Mouse (Mus musculus): ENCODE measurements at regions not wholly inside any gene's neighbourhood (a gene's known extent, or its start where the extent isn't known, plus 50 kb on each side); places are given as distances from the start of the nearest gene placed in this dataset.

DNA sequence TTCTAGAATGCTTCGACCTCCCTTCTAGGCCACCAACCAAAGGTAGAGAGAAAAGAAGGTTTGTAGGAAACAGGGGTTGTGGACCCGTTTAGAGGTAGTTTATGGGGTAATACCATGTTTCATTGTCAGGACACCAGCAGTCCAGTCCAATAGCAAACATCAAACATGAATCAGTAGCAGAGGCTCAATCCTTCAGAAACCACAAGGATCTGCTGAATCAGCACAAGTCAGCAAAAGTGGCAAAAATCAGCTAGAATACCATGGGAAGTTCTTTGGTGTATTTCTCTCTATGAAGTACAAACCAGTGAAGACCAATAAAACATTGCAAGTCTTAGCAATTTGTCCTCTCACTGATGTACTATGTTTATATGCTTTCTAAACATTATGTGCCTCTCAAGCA lies 465.9 kb downstream of the Sis start:
- in situ Hi-C loops (cut with MboI; ENCODE audit: low sequenced_read_pairs in 2 of 2, unreplicated experiment in 2 of 2): no loop called here
- TF ChIP-seq MAFK (IDR thresholded peaks at IDR 0.05; ENCODE audit: insufficient read depth, low read depth, low read length): peak; percentile 71
- TF ChIP-seq ZC3H11A (IDR thresholded peaks at IDR 0.05; ENCODE audit: borderline replicate concordance, low read depth, low read length): no peak

DNA sequence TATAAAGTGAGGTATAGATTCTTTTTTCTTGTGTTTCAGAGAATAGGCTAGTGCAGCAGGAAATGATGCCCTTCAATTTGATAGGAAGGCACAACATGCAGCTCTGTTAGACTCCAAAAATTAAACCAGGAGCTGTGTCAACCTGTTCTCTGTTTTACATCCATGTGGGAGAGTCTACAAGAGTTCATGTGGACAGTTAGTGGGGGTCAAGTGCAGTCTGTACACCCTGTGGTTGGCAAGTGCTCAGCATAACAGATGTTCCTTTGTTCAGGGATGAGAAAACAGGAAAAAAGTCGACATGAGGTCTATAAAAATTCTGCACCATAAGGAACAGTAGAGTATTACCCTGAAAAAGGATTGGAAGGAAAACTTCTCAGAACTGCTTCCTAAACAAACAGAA lies 512.3 kb downstream of the Sis start:
- no peak for TF ChIP-seq MAFK (IDR thresholded peaks at IDR 0.05; ENCODE audit: insufficient read depth, low read depth, low read length)
- no peak for TF ChIP-seq CHD2 (IDR thresholded peaks at IDR 0.05; ENCODE audit: low read depth, low read length)
- no peak for TF ChIP-seq HCFC1 (IDR thresholded peaks at IDR 0.05; ENCODE audit: borderline replicate concordance, insufficient read depth, low read length)
- TF ChIP-seq ZNF384 (IDR thresholded peaks at IDR 0.05; ENCODE audit: low read depth, low read length): no peak
- no peak for TF ChIP-seq ZC3H11A (IDR thresholded peaks at IDR 0.05; ENCODE audit: borderline replicate concordance, low read depth, low read length)
- Histone ChIP-seq H3K4me3 (ENCODE audit: insufficient read depth in 1 of 2, low read depth in 1 of 2, low read length in 2 of 2, poor library complexity in 1 of 2, severe bottlenecking in 1 of 2) (no peak overlapping the region), H3K4me1 (ENCODE audit: control insufficient read depth in 2 of 2, insufficient read depth in 2 of 2, low read length in 2 of 2, poor library complexity in 1 of 2) (no peaks in the 10 kb centered on the region), H3K9me3 (ENCODE audit: control insufficient read depth, insufficient read depth, low read depth, low read length) (no peaks in the 10 kb centered on the region), H3K27ac (ENCODE audit: insufficient read depth, low read depth, low read length, poor library complexity, severe bottlenecking) (no peak overlapping the region), H3K36me3 (ENCODE audit: control insufficient read depth, insufficient read depth, low read length, poor library complexity, severe bottlenecking) (no peaks in the 10 kb centered on the region), H3K9ac (ENCODE audit: insufficient read depth, low read depth, low read length, poor library complexity, severe bottlenecking) (no peak overlapping the region)
- in situ Hi-C loops (cut with MboI; ENCODE audit: low sequenced_read_pairs in 2 of 2, unreplicated experiment in 2 of 2): no loop called here
- DNase-seq (ENCODE audit: low read depth, low spot score): no peak

More for the DNA sequence above, 465.9 kb downstream of the Sis start:
- Histone ChIP-seq H3K4me3 (ENCODE audit: insufficient read depth in 1 of 2, low read depth in 1 of 2, low read length in 2 of 2, poor library complexity in 1 of 2, severe bottlenecking in 1 of 2) (no peak overlapping the region), H3K9me3 (ENCODE audit: control insufficient read depth, insufficient read depth, low read depth, low read length) (no peaks in the 10 kb centered on the region), H3K4me1 (ENCODE audit: control insufficient read depth in 2 of 2, insufficient read depth in 2 of 2, low read length in 2 of 2, poor library complexity in 1 of 2) (no peaks in the 10 kb centered on the region), H3K27ac (ENCODE audit: insufficient read depth, low read depth, low read length, poor library complexity, severe bottlenecking) (no peak overlapping the region), H3K9ac (ENCODE audit: insufficient read depth, low read depth, low read length, poor library complexity, severe bottlenecking) (no peak overlapping the region), H3K36me3 (ENCODE audit: control insufficient read depth, insufficient read depth, low read length, poor library complexity, severe bottlenecking) (no peaks in the 10 kb centered on the region)
- no peak for DNase-seq (ENCODE audit: low read depth, low spot score)

Data from ES-E14 (cell line).